Mouse (Mus musculus): ENCODE measurements around the gene Vwf. TPM values are rescaled to one million over a fixed set of nuclear protein-coding genes. Genes with fewer than 3 reads are reported as not detected.

The Vwf gene
- total and polyA plus RNA-seq, 2 experiments from 2014 or later = 13.1 to 30.0 TPM

DNA sequence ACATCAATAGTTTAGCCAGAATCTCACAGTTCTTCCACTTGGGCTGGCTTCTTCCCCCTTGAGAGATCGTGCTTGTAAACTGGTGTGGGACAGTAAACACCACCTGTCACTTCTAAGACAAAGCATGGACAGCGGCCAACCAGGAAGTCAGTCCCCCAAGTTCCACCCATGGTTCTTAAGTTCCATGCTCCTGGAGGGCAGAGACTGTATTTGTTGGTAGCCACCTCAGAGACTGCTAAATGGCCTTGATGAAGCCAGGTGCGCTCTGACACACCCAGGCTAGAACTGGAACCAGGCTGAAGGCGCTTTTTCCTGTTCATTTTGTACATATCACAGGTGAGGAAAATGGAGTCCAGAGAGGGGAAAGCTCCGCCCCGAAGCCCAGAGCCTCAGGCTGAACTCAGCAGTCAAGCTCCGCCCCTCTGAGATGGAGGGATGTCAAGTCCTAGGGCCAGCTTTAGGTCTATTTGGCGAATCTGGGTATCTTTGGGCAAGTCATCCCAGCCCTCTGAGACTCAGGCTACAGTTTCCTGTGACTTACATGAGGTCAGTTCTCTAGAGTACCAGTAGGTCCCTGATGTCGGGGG is 17.9 kb upstream of the Vwf start:
- ATAC-seq = no peak
- no peaks in the 10 kb centered on the region for H3K27me3 ChIP-seq (ENCODE audit: insufficient read depth, low read length)
- no peak overlapping the region for H3K27ac ChIP-seq (ENCODE audit: low read depth, low read length)
- H3K4me1 ChIP-seq (ENCODE audit: insufficient read depth) = no peaks in the 10 kb centered on the region
- H3K36me3 ChIP-seq (ENCODE audit: insufficient read depth) = no peaks in the 10 kb centered on the region
- no peak overlapping the region for H3K4me3 ChIP-seq (ENCODE audit: low read depth, low read length)
- no peak overlapping the region for H3K4me2 ChIP-seq (ENCODE audit: low read depth)
- no peak for TF ChIP-seq CTCF (IDR thresholded peaks at IDR 0.05; ENCODE audit: low read depth)
- DNase-seq = no peak
- no peak overlapping the region for H3K9ac ChIP-seq
- 89% methylated on average over 9 of the region's 9 CpGs for WGBS
- no peaks in the 10 kb centered on the region for H3K9me3 ChIP-seq (ENCODE audit: low read length)

DNA sequence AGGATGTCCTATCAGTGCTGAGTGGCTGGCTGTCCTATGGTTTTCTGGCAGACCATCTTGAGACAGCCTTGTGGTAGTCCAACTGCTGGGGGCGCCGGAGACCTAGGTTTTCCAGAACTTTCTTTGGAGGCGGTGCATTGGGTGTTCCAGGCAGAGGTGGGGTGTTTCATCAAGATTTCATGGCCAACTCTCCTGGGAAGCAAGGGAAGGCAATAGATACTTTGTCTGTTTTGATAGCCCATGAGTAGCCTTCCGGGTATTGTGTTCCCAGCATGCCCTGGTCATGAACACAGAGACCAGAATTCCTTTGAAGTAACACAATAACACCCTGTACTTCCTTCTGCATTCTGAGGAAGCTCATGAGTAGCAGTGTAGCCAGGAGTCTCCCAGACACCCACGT is 17.1 kb upstream of the Vwf start:
- Histone ChIP-seq H3K9me3 (ENCODE audit: low read length) (0 out of 2 replicates have a peak, but pooled peaks cover 3% of the 10 kb centered on the region), H3K4me3 (ENCODE audit: low read depth, low read length) (no peak overlapping the region), H3K27me3 (ENCODE audit: insufficient read depth, low read length) (no peaks in the 10 kb centered on the region), H3K9ac (no peak overlapping the region), H3K4me2 (ENCODE audit: low read depth) (no peak overlapping the region), H3K27ac (ENCODE audit: low read depth, low read length) (no peak overlapping the region), H3K4me1 (ENCODE audit: insufficient read depth) (no peaks in the 10 kb centered on the region), H3K36me3 (ENCODE audit: insufficient read depth) (no peaks in the 10 kb centered on the region)
- TF ChIP-seq CTCF (IDR thresholded peaks at IDR 0.05; ENCODE audit: low read depth) = no peak
- no peak for DNase-seq
- WGBS = 88% methylated on average over 5 of the region's 5 CpGs
- no peak for ATAC-seq

DNA sequence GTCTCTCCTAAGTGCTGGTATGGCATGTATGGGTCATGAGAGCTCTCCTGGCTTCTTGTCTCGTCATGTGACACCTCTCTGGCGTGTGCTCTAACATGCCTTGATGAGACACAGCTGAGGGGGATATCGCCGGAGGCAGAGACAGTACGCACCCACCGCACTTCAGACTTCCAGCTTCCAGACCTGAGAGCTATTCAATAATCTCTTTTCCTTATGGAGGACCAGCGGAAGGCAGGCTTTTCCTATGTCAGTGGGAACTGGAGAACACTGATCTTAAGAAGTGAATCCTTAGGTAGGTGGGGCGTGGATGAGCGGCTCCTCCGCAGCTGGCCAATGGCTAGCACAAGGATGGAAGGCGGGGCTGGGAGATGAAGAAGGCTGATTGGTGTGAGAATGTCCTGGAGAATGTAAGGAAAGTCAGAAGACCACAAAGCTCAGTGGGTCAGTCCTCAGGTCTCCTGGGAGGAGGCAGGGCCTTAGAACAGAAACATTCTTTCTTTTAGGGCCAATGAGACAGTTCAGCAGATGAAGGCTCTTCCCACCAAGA is 13.4 kb upstream of the Vwf start:
- H3K27ac ChIP-seq (ENCODE audit: low read depth, low read length) = no peak overlapping the region
- 0 out of 2 replicates have a peak, but pooled peaks cover 3% of the 10 kb centered on the region for H3K9me3 ChIP-seq (ENCODE audit: low read length)
- no peak for TF ChIP-seq CTCF (IDR thresholded peaks at IDR 0.05; ENCODE audit: low read depth)
- H3K4me1 ChIP-seq (ENCODE audit: insufficient read depth) = no peaks in the 10 kb centered on the region
- H3K9ac ChIP-seq = no peak overlapping the region
- 90% methylated on average over 11 of the region's 11 CpGs for WGBS
- DNase-seq (no peak), ATAC-seq (no peak)
- H3K36me3 ChIP-seq (ENCODE audit: insufficient read depth) = no peaks in the 10 kb centered on the region
- no peaks in the 10 kb centered on the region for H3K27me3 ChIP-seq (ENCODE audit: insufficient read depth, low read length)
- no peak overlapping the region for H3K4me3 ChIP-seq (ENCODE audit: low read depth, low read length)
- H3K4me2 ChIP-seq (ENCODE audit: low read depth) = no peak overlapping the region

DNA sequence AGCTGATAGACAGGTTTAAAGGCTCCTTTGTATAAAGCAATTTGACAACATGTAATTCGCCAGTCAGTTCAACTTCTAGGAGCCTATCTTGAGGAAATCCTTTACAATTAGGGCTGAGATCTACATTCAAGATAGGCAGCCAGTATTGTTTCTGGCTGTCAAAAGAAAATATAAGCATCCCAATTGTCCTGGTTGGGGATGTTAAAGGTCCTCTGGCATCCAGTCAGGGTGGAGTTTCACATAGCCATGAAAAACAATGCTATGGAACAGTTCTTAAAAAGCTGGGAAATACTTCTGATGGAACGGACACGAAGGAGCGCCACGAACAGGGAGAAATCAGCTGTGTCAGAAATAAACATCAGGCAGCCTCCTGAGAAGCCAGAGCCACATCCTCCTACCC is 11.6 kb upstream of the Vwf start:
- WGBS = 75% methylated on average over 5 of the region's 5 CpGs
- 0 out of 2 replicates have a peak, but pooled peaks cover 3% of the 10 kb centered on the region for H3K9me3 ChIP-seq (ENCODE audit: low read length)
- H3K4me1 ChIP-seq (ENCODE audit: insufficient read depth) = no peaks in the 10 kb centered on the region
- ATAC-seq (no peak), DNase-seq (no peak)
- no peaks in the 10 kb centered on the region for H3K27me3 ChIP-seq (ENCODE audit: insufficient read depth, low read length)
- no peak overlapping the region for H3K9ac ChIP-seq
- H3K27ac ChIP-seq (ENCODE audit: low read depth, low read length) = no peak overlapping the region
- H3K4me2 ChIP-seq (ENCODE audit: low read depth) = no peak overlapping the region
- H3K36me3 ChIP-seq (ENCODE audit: insufficient read depth) = no peaks in the 10 kb centered on the region
- no peak overlapping the region for H3K4me3 ChIP-seq (ENCODE audit: low read depth, low read length)
- TF ChIP-seq CTCF (IDR thresholded peaks at IDR 0.05; ENCODE audit: low read depth) = no peak

DNA sequence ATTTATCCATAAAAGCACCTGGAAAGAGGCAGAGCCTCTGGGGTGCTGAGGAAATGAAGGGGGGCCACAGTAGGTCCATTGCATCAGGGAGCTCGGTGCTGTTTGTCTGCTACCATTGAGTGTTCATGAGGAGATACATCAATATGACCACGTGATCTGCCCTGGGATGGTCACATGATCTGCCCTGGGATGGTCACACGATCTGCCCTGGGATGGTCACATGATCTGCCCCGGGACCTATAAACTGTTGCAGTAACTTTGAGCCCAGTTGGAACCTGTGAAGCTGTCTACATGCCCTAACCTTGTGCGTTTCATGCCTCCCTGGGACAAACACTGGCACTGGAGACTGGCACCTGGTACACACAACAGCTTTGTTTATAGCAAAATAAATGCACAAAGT is 8.1 kb upstream of the Vwf start:
- Histone ChIP-seq H3K27me3 (ENCODE audit: insufficient read depth, low read length) (no peaks in the 10 kb centered on the region), H3K9me3 (ENCODE audit: low read length) (0 out of 2 replicates have a peak, but pooled peaks cover 3% of the 10 kb centered on the region), H3K27ac (ENCODE audit: low read depth, low read length) (no peak overlapping the region), H3K9ac (no peak overlapping the region), H3K4me3 (ENCODE audit: low read depth, low read length) (no peak overlapping the region), H3K4me1 (ENCODE audit: insufficient read depth) (no peaks in the 10 kb centered on the region), H3K4me2 (ENCODE audit: low read depth) (no peak overlapping the region), H3K36me3 (ENCODE audit: insufficient read depth) (no peaks in the 10 kb centered on the region)
- no peak for TF ChIP-seq CTCF (IDR thresholded peaks at IDR 0.05; ENCODE audit: low read depth)
- ATAC-seq = no peak
- 88% methylated on average over 5 of the region's 5 CpGs for WGBS
- DNase-seq = no peak

DNA sequence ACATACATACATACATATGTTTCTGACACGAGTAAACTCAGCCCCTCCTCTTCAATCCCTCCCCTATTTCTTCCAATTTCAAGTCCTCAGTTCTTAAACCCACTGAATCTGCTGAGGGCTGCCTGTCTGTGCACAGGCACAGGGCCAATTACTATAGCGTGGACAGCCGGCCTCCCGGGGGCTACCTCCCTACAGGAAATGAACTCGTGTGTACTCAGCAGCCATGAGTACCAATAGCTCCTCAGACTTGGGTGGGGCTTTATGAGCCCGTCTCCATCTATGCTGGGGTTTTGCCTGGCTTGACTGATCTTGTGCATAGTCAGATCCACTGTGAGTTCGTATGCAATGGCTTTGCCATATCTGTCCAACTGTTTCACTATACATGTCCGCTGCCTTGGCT is 7.2 kb upstream of the Vwf start:
- WGBS = 68% methylated on average over 8 of the region's 8 CpGs
- ATAC-seq = no peak

DNA sequence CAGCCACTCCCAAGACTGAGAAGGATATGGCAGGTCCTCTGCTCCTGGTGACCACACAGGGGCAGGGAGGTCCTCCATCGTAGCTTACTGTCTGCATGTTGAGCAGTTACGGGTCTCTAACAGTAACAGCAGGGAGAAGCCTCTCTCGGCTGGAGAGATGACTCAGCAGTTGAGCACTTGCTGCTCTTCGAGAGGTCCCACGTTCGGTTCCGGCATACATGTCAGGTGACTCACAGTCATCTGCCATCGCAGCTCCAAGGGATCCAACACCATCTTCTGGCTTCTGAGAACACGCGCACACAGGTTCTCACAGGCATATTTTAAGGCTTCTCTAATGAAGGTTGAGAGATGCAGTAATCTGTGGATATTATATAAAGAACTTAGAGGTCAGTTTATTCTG is 6.4 kb upstream of the Vwf start:
- Histone ChIP-seq H3K9ac (no peak overlapping the region), H3K4me2 (ENCODE audit: low read depth) (no peak overlapping the region), H3K27me3 (ENCODE audit: insufficient read depth, low read length) (no peaks in the 10 kb centered on the region), H3K4me1 (ENCODE audit: insufficient read depth) (no peaks in the 10 kb centered on the region), H3K4me3 (ENCODE audit: low read depth, low read length) (no peak overlapping the region), H3K36me3 (ENCODE audit: insufficient read depth) (no peaks in the 10 kb centered on the region), H3K27ac (ENCODE audit: low read depth, low read length) (no peak overlapping the region), H3K9me3 (ENCODE audit: low read length) (no peaks in the 10 kb centered on the region)
- no peak for ATAC-seq
- TF ChIP-seq CTCF (IDR thresholded peaks at IDR 0.05; ENCODE audit: low read depth) = no peak
- WGBS = 92% methylated on average over 10 of the region's 10 CpGs
- DNase-seq = no peak

More for the DNA sequence above, 7.2 kb upstream of the Vwf start:
- H3K4me1 ChIP-seq (ENCODE audit: insufficient read depth) = no peaks in the 10 kb centered on the region
- H3K4me3 ChIP-seq (ENCODE audit: low read depth, low read length) = no peak overlapping the region
- no peak for TF ChIP-seq CTCF (IDR thresholded peaks at IDR 0.05; ENCODE audit: low read depth)
- H3K27ac ChIP-seq (ENCODE audit: low read depth, low read length) = no peak overlapping the region
- DNase-seq = no peak
- no peak overlapping the region for H3K4me2 ChIP-seq (ENCODE audit: low read depth)
- no peak overlapping the region for H3K9ac ChIP-seq
- H3K9me3 ChIP-seq (ENCODE audit: low read length) = no peaks in the 10 kb centered on the region
- no peaks in the 10 kb centered on the region for H3K36me3 ChIP-seq (ENCODE audit: insufficient read depth)
- no peaks in the 10 kb centered on the region for H3K27me3 ChIP-seq (ENCODE audit: insufficient read depth, low read length)

Data from forebrain, postnatal 0 days (tissue).